Mouse (Mus musculus): ENCODE data around the gene Trmt44.

The Trmt44 gene

GRCm38 (mm10) chr5:35574653-35575599 is at the start of gene Trmt44:
Trmt44 (minus strand) TSS chr5:35575070.
- peak; percentile 78 for DNase-seq (ENCODE audit: low read depth, low spot score)

DNA sequence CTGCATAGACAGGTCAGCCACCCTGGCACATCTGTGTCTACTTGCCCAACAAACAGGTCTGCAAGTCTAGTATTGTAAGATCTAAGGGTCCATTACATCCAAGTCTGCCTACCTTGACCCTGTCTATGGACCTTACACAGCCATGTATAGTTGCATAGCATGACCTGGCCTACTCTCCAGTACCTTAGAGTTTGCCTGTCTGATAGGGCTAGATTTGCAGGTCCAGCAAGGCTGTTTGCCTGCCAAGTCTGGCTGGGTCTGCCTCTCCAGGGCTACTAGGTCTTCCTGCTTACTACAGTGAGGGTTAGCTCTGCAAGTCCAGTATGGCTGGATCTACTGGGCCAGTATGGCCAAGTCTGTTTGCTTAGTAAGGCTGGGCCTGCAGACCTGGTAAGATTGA is 49.0 kb upstream of the Trmt44 start:
- no peak for DNase-seq (ENCODE audit: low read depth, low spot score)

DNA sequence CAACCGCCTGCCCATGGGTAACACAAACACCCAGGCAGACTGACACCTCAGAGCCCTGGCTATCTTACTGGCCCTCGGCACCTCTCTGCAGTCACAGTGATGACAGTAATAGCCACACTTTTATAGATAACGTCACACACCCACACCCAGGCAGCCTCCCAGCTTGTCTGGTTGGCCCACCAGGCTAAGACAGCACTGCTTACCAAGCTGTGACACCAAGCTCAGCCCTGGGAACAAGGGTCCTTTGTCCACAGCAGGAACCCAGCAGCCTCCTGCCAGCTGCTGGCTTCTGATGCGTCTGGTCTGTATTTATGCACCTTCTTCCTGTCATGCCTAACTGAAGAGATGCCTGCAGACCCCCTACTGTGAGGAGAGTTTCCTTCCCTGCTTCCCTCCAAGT is 46.2 kb upstream of the Trmt44 start:
- no peak for DNase-seq (ENCODE audit: low read depth, low spot score)

DNA sequence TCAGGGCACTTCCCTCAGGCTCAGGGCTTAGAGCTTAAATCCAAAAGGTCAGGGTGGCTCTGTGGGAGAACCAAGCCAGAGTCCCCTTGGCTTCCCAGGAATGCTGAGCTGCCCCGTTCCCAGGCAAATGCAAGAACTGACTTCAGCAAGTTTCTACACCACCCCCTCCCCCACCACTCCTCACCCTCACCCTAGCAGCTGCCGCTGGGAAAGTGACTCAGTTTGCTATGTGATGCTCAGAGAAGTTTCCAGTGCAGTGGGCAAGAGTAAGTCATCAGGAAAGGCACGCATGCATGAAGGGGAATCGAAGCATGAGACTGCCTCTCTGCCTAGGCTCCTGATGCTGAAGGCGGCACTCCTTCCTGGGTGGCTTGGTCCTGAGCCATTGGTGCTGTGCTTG is 42.1 kb upstream of the Trmt44 start:
- DNase-seq (ENCODE audit: low read depth, low spot score): no peak

DNA sequence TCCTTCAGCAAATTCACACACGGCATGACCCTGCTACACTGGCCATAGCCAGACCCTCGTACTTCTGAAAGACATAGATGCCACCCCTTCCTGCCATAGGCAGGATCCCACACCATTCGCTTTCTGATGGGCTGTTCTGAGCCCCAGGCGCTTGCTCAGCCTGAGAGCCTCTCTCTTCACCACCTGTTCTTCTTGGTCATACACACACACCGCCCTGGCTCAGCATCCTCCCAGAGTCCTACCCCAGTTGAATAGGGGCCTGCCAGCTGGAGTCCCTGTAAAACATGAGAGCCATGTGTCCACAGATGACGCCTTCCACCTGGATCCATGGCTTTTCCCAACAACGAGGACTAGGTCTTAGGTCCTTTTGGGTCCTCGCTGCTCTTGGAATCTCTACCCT is 37.9 kb upstream of the Trmt44 start:
- no peak for DNase-seq (ENCODE audit: low read depth, low spot score)

- DNase-seq (ENCODE audit: low read depth, low spot score): no peak
Measured at GRCm38 (mm10) chr5:35611900-35612299, 37.0 kb upstream of the Trmt44 start.

- no peak for DNase-seq (ENCODE audit: low read depth, low spot score)
Measured at GRCm38 (mm10) chr5:35611170-35611569, 36.3 kb upstream of the Trmt44 start.

DNA sequence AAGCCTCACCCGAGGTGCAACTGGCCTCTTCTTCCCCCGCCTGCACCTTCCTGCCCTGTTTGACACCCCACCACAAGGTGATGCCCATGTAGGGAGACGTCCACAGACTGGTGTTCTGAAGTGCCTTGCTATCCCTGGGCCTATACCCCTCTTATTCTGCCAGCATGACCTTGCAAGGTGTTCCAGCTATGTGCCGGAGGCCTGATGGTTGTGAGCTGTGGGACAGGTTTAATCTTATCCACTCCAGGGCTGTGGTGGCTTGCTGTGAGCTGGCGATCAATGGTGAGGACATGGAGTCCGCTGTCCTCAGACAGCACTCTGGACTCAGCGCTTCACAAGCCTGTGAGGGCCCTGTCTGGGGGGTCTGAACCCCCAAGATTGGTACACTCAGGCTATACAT is 35.5 kb upstream of the Trmt44 start:
- no peak for DNase-seq (ENCODE audit: low read depth, low spot score)

DNA sequence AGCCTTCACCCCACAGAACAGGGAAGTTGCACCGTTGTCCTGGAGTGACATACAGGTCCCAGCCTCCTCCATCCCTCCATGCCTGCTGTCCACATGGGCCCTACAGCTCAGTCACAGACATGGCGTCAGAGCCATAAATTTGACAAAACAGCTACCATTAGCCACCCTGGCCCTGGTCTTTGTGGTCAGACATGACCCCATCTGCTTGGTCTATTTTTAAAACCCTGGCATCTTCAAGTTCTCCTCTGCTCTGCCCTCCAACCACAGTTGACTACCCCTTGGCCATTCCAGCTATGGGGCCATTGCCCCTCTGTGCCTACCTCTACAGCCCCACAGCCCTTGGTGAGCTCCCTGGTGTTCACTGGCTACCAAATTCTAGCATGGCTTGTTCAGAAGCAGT is 35.1 kb upstream of the Trmt44 start:
- DNase-seq (ENCODE audit: low read depth, low spot score): no peak

- DNase-seq (ENCODE audit: low read depth, low spot score): no peak
Measured at GRCm38 (mm10) chr5:35609381-35609780, 34.5 kb upstream of the Trmt44 start.

- no peak for DNase-seq (ENCODE audit: low read depth, low spot score)
Measured at GRCm38 (mm10) chr5:35608559-35608958, 33.7 kb upstream of the Trmt44 start.

- no peak for DNase-seq (ENCODE audit: low read depth, low spot score)
Measured at GRCm38 (mm10) chr5:35607784-35608183, 32.9 kb upstream of the Trmt44 start.

DNA sequence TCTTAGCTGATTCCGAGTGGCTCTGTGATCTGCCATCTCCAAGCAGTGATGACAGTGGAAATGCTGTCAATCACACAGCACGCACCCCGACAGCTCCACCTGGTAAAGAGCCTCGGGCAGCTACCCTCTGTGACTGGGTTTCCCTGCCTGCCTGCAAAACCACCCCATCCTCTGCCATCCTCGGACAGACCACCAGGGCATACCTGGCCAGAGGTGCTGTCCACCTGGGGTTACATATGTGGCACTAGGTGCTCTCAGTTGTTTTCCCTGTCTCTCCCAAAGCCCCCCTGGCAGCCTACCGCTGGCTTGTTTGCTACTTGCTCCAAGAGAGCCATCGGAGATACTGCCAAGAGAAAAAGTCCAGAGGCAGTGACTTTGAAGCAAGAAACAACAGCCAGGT is 31.9 kb upstream of the Trmt44 start:
- DNase-seq (ENCODE audit: low read depth, low spot score): no peak

- DNase-seq (ENCODE audit: low read depth, low spot score): no peak
Measured at GRCm38 (mm10) chr5:35605355-35605754, 30.5 kb upstream of the Trmt44 start.

DNA sequence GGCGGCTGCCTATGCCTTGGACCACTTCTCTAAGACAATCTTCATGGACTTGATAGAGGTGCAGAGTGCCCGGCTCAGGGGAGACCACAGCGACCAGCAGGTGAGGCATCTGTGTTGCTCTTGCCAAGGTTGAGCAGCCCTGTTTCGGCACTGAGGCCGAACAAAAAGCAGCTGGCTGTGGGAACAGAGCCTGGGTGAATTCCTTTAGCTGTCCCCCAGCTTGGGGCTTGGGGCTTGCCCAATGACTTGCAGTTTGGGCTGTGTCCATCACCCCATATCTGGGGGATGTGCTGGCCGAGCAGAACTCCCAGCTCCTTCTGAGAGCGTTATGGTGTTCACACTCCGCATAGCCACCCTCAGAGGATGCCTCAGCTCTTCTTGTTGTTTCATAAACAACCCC is 26.7 kb upstream of the Trmt44 start:
- no peak for DNase-seq (ENCODE audit: low read depth, low spot score)

GRCm38 (mm10) chr5:35600233-35600632 is 25.4 kb upstream of the Trmt44 start:
- no peak for DNase-seq (ENCODE audit: low read depth, low spot score)

GRCm38 (mm10) chr5:35596169-35597160 is 21.6 kb upstream of the Trmt44 start:
- no peak for DNase-seq (ENCODE audit: low read depth, low spot score)

- peak; percentile 47 for DNase-seq (ENCODE audit: low read depth, low spot score)
Measured at GRCm38 (mm10) chr5:35595706-35596105, 20.8 kb upstream of the Trmt44 start.

DNA sequence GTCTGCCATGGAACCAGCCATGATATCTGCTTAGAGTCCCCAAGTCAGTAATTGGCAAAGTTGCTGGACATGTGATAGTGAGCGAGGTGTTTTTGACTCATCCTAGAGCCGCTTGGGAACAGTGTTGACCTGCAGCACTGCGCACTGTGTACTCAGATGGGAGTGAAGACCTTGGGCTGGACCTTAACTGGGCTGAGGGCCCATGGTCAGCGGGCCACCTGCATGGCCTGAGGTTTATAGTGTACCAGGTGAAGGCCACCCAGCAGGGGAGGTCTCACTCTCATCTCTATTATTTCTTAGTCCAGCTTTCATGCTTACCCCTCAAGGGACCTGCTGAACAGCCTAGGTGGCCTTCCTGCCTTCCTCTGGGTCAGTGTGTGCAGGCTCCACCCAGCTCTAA is 19.9 kb upstream of the Trmt44 start:
- no peak for DNase-seq (ENCODE audit: low read depth, low spot score)

- no peak for DNase-seq (ENCODE audit: low read depth, low spot score)
Measured at GRCm38 (mm10) chr5:35593272-35593671, 18.4 kb upstream of the Trmt44 start.

- DNase-seq (ENCODE audit: low read depth, low spot score): no peak
Measured at GRCm38 (mm10) chr5:35592824-35593223, 18.0 kb upstream of the Trmt44 start.

GRCm38 (mm10) chr5:35592081-35592736 is 17.3 kb upstream of the Trmt44 start:
- DNase-seq (ENCODE audit: low read depth, low spot score): no peak
